Mouse (Mus musculus): ENCODE measurements around the gene Ddx18. TPM values are rescaled to one million over a fixed set of nuclear protein-coding genes. Genes with fewer than 3 reads are reported as not detected.

Gene Ddx18
- polyA plus RNA-seq, 1 experiment from 2014 or later: 75.9 TPM

GRCm38 (mm10) chr1:121511966-121512365, 55.8 kb downstream of the Ddx18 start:
- H3K9me3 ChIP-seq: no peaks in the 10 kb centered on the region; the same call in 1 of the 2 replicates
- ATAC-seq (ENCODE audit: low FRiP score, low read depth): no peak
- H3K4me3 ChIP-seq: no peak overlapping the region
- no peak overlapping the region for H3K9ac ChIP-seq
- H3K4me2 ChIP-seq (replicated peaks): no peak overlapping the region
- H3K27me3 ChIP-seq: no peaks in the 10 kb centered on the region
- H3K36me3 ChIP-seq: peaks cover 4% of the 10 kb centered on the region; the same call in 1 of the 2 replicates
- no peak overlapping the region for H3K27ac ChIP-seq
- H3K4me1 ChIP-seq: no peaks in the 10 kb centered on the region
- 92% methylated on average over 2 of the region's 2 CpGs for WGBS

- H3K9ac ChIP-seq: no peak overlapping the region
- no peak for ATAC-seq (ENCODE audit: low FRiP score, low read depth)
- no peaks in the 10 kb centered on the region for H3K4me1 ChIP-seq
- no peak overlapping the region for H3K27ac ChIP-seq
- H3K36me3 ChIP-seq: peaks cover 8% of the 10 kb centered on the region; the same call in 1 of the 2 replicates
- H3K27me3 ChIP-seq: no peaks in the 10 kb centered on the region
- no peaks in the 10 kb centered on the region; the same call in 1 of the 2 replicates for H3K9me3 ChIP-seq
- no peak overlapping the region for H3K4me2 ChIP-seq (replicated peaks)
- WGBS: 25% methylated on average over 2 of the region's 2 CpGs
- no peak overlapping the region for H3K4me3 ChIP-seq
Observed at GRCm38 (mm10) chr1:121511186-121511585, 56.6 kb downstream of the Ddx18 start.

DNA sequence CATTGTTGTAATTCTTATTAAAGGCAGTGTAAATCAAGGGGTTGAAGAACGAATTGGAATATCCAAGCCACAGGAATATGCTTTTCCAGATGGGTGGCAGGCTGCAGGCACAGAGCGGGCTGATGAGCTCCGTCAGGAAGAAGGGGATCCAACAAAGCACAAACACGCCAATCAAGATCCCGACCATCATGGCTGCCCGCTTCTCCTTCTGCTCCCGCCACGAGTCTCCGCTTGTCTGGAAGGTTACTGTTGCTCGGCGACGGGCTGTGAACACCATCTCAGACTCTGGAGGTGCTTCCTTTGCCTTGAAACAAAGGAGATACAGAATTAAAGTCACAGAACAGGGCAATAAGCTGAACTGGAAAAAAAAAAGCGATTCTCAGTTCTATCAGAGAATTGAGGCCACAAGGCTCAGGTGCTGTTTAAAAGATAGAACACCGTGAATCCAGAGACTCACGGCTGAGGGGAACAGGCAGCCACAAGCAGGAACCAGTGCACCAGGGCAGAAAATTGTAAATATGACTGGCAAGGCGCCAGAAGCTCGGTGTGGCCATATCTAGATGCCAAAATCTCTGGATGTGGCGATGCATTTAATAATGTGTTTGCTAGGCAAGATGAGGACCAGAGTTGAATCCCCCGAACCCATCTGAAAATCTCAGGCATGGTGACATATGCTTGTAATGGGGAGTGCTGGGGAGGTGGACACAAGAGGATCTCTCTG, 57.2 kb downstream of the Ddx18 start:
- Histone ChIP-seq H3K4me2 (replicated peaks) (no peak overlapping the region), H3K4me1 (no peaks in the 10 kb centered on the region), H3K9ac (no peak overlapping the region), H3K27me3 (no peaks in the 10 kb centered on the region), H3K4me3 (no peak overlapping the region), H3K9me3 (no peaks in the 10 kb centered on the region; the same call in 1 of the 2 replicates), H3K27ac (no peak overlapping the region), H3K36me3 (peaks cover 8% of the 10 kb centered on the region; the same call in 1 of the 2 replicates)
- WGBS: 88% methylated on average over 19 of the region's 19 CpGs
- no peak for ATAC-seq (ENCODE audit: low FRiP score, low read depth)

GRCm38 (mm10) chr1:121508729-121509128, 59.1 kb downstream of the Ddx18 start:
- no peak overlapping the region for H3K4me3 ChIP-seq
- H3K36me3 ChIP-seq: peaks cover 20% of the 10 kb centered on the region
- H3K27ac ChIP-seq: no peak overlapping the region
- WGBS: 86% methylated on average over 2 of the region's 2 CpGs
- no peak for ATAC-seq (ENCODE audit: low FRiP score, low read depth)
- no peak overlapping the region for H3K9ac ChIP-seq
- no peak overlapping the region for H3K4me2 ChIP-seq (replicated peaks)
- no peaks in the 10 kb centered on the region for H3K27me3 ChIP-seq
- H3K4me1 ChIP-seq: no peaks in the 10 kb centered on the region
- H3K9me3 ChIP-seq: no peaks in the 10 kb centered on the region; the same call in 1 of the 2 replicates

Other genes starting within 250 kb of the Ddx18 start
- 30.6 and 33.0 TPM in 2 replicates for gene Insig2, start 235.4 kb downstream of the Ddx18 start, polyA plus RNA-seq (2015; fragmentation: Nextera tagmentation; extraction: Ambion mirVana)
- gene Ccdc93, start 136.9 kb downstream of the Ddx18 start, polyA plus RNA-seq (2015; fragmentation: Nextera tagmentation; extraction: Ambion mirVana): 12.6 and 16.3 TPM in 2 replicates
- 0.38 and 0.47 TPM in 2 replicates for gene Htr5b, start 39.5 kb downstream of the Ddx18 start, polyA plus RNA-seq (2015; fragmentation: Nextera tagmentation; extraction: Ambion mirVana)

All from limb, embryonic 13.5 days (tissue).